Mouse (Mus musculus): ENCODE measurements around the gene Fbln7.

Fbln7 gene

GRCm38 (mm10) chr2:128862636-128863035, at the start of gene Fbln7:
Gene Fbln7 (plus strand): TSS chr2:128862981.
- no peak for DNase-seq

GRCm38 (mm10) chr2:128816311-128816710, 46.5 kb upstream of the Fbln7 start:
- DNase-seq = no peak

- no peak for DNase-seq
These were observed 45.9 kb upstream of the Fbln7 start for GRCm38 (mm10) chr2:128816916-128817315.

GRCm38 (mm10) chr2:128817387-128817785, 45.4 kb upstream of the Fbln7 start:
- DNase-seq = peak; percentile 84

- peak; percentile 93 for DNase-seq
These were observed 44.7 kb upstream of the Fbln7 start, which contains the start of gene Tmem87b for GRCm38 (mm10) chr2:128817786-128818681. Gene Tmem87b (plus strand): TSS chr2:128818118.

GRCm38 (mm10) chr2:128818956-128819643, 43.7 kb upstream of the Fbln7 start:
- DNase-seq = peak; percentile 31

GRCm38 (mm10) chr2:128820631-128821030, 42.1 kb upstream of the Fbln7 start:
- no peak for DNase-seq

- no peak for DNase-seq
These were observed 38.9 kb upstream of the Fbln7 start for GRCm38 (mm10) chr2:128823893-128824292.

GRCm38 (mm10) chr2:128827787-128828186, 35.0 kb upstream of the Fbln7 start:
- DNase-seq = no peak

GRCm38 (mm10) chr2:128832611-128833010, 30.2 kb upstream of the Fbln7 start:
- DNase-seq = no peak

GRCm38 (mm10) chr2:128833035-128833434, 29.7 kb upstream of the Fbln7 start:
- DNase-seq = no peak

- no peak for DNase-seq
These were observed 29.3 kb upstream of the Fbln7 start for GRCm38 (mm10) chr2:128833435-128833834.

- DNase-seq = no peak
These were observed 25.2 kb upstream of the Fbln7 start for GRCm38 (mm10) chr2:128837531-128837930.

GRCm38 (mm10) chr2:128838611-128839010, 24.2 kb upstream of the Fbln7 start:
- no peak for DNase-seq

GRCm38 (mm10) chr2:128839501-128839900, 23.3 kb upstream of the Fbln7 start:
- DNase-seq = no peak

- no peak for DNase-seq
These were observed 20.3 kb upstream of the Fbln7 start for GRCm38 (mm10) chr2:128842437-128842836.

- no peak for DNase-seq
These were observed 12.7 kb upstream of the Fbln7 start for GRCm38 (mm10) chr2:128850036-128850435.

GRCm38 (mm10) chr2:128856673-128857072, 6.1 kb upstream of the Fbln7 start:
- no peak for DNase-seq

- no peak for DNase-seq
These were observed 3.8 kb upstream of the Fbln7 start for GRCm38 (mm10) chr2:128858962-128859361.

- peak; percentile 33 for DNase-seq
These were observed 2.9 kb upstream of the Fbln7 start for GRCm38 (mm10) chr2:128859861-128860260.

- peak; percentile 85 for DNase-seq
These were observed 1.1 kb downstream of the Fbln7 start for GRCm38 (mm10) chr2:128863777-128864331.

GRCm38 (mm10) chr2:128865061-128865460, 2.3 kb downstream of the Fbln7 start:
- no peak for DNase-seq

GRCm38 (mm10) chr2:128871656-128872055, 8.9 kb downstream of the Fbln7 start:
- DNase-seq = no peak

GRCm38 (mm10) chr2:128872256-128872655, 9.5 kb downstream of the Fbln7 start:
- DNase-seq = no peak
